Mouse (Mus musculus): ENCODE data around the gene Bub1. TPM values are rescaled to one million over a fixed set of nuclear protein-coding genes. Genes with fewer than 3 reads are reported as not detected.
A peak's percentile ranks its signal among the peaks of the same experiment; 100 is the strongest.

Gene Bub1
- polyA plus RNA-seq (2015; fragmentation: Nextera tagmentation; extraction: Ambion mirVana): 29.5 and 31.3 TPM in 2 replicates

DNA sequence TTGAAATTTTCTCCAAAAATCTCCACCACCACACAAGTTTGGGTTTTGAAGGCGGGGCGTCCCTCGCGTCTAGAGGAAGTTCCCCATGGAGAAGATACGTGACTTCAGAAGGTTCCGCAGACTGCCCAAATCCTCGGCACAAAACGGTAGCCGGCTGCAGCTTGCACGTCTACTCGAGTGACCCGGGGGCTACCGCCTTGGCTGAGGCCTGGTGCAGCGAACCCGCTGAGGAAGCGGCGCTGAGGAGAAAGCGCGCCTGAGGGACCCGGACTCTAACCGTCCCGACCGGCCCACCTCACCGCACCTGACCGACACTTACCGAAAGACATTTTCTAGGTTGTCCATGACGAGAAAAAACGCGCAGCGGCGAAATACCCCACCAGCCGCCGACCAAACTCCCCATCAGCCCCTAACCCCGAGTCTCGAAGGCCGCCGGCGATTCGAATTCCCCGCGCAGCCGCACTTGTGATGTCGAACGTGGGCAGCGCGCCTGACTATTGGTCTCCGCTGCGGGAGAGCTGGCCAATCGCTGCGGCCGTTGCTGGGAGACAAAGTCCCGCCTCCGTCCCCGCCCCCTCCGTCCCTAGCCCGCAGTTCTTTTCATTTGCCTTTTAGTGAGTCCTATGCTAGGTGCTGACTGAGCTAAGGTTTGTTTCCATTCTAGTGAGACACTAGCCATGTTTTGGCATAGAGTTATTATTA is at the start of gene Bub1:
Gene Bub1, minus strand, starts transcription at position 465 of the 702 bp plus-strand sequence.
- Histone ChIP-seq H3K27ac (replicated peaks) (peak within 1 kb of the TSS; percentile 71), H3K4me3 (replicated peaks) (peak within 1 kb of the TSS; percentile 89), H3K9me3 (replicated peaks) (no peaks in the 10 kb centered on the region), H3K36me3 (replicated peaks) (peaks cover 11% of the 10 kb centered on the region), H3K4me2 (peak within 1 kb of the TSS; percentile 74), H3K27me3 (peaks cover 21% of the 10 kb centered on the region), H3K4me1 (replicated peaks) (peaks cover 15% of the 10 kb centered on the region), H3K9ac (peak within 1 kb of the TSS; percentile 77)
- peak; percentile 97 for ATAC-seq (ENCODE audit: insufficient read depth)
- WGBS (ENCODE audit: insufficient replicate concordance): under 1% methylated on average over 56 of the region's 56 CpGs

DNA sequence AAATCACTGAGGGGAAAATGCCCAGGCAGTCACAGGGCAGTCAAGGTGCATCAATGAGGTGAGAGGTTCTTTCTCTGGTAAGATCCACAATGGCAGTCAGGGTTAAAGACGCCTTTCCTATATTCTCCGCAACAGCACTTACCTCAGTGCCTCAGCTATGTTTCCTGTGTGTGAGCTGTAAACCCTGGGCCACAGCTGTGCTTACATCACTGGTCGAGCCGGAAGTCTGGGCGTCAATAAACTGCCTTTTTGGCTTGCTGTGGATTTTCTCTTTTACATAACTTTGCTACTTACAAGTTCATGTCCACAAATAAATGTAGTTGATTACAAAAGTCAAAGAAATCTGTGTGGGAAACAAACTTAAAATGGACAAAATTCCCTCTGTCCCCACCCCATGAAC is 49.4 kb upstream of the Bub1 start:
- 41% methylated on average over 5 of the region's 5 CpGs for WGBS (ENCODE audit: insufficient replicate concordance)
- Histone ChIP-seq H3K27me3 (0 out of 2 replicates have a peak, but pooled peaks cover under 1% of the 10 kb centered on the region), H3K9ac (no peak overlapping the region), H3K4me2 (no peak overlapping the region), H3K27ac (replicated peaks) (no peak overlapping the region), H3K9me3 (replicated peaks) (no peaks in the 10 kb centered on the region), H3K4me3 (replicated peaks) (no peak overlapping the region), H3K4me1 (replicated peaks) (no peaks in the 10 kb centered on the region), H3K36me3 (replicated peaks) (no peaks in the 10 kb centered on the region)
- ATAC-seq (ENCODE audit: insufficient read depth): no peak

DNA sequence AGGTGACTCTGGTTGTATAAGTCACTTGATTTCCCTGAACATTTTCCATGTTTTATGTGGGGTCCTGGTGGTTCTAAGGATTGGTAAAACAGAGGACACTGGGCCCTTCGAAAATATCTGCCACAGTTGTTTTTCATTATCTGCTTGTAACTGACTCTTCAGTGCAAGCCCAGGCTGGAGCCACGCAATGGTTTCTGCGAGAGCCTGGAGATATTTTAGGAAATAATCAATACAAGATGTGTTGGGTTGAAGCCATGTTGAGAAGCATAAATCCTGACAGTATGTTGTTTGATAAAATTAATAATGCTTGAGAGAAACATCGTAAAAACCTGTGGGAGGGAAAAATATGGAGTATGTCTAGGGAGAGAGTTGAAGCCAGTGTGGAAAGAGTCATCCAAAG is 32.7 kb upstream of the Bub1 start:
- no peaks in the 10 kb centered on the region for H3K36me3 ChIP-seq (replicated peaks)
- no peaks in the 10 kb centered on the region for H3K27me3 ChIP-seq
- no peaks in the 10 kb centered on the region for H3K4me1 ChIP-seq (replicated peaks)
- ATAC-seq (ENCODE audit: insufficient read depth): no peak
- no peak overlapping the region for H3K4me2 ChIP-seq
- H3K4me3 ChIP-seq (replicated peaks): no peak overlapping the region
- 57% methylated on average over 4 of the region's 4 CpGs for whole genome bisulfite sequencing (ENCODE audit: insufficient replicate concordance)
- no peak overlapping the region for H3K9ac ChIP-seq
- no peaks in the 10 kb centered on the region for H3K9me3 ChIP-seq (replicated peaks)
- H3K27ac ChIP-seq (replicated peaks): no peak overlapping the region

DNA sequence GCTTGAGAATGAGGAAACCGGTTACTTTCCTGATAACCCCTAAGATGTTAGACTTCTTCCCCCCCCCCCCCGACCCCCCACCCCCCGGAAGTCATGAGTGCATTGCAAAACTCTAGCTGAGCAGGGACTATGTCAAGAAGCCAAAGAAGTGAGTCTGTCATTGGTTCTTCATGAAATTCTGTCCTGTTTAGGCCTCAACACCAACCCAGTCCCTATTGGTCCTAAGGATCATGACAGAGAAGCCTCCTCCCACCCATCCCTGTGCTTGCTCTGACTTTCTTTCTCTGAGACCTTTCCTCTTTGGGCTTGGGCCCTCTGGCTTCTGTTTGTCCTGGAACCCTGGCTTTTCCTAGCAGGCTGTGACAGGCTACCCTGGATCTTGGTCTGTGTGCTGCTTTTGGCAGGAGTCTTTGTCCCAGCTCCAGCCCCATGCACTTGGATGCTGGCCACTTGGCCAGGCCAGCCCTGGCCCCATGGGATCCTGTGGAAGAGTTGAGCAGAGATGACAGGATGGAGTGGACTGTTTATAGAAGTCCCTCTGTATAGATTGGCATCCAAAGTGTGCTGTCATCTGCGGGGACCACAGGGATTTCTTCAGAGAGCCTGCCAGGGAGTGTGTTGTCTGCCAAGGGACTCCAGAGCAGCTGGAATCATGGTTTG is 22.8 kb upstream of the Bub1 start:
- Histone ChIP-seq H3K36me3 (replicated peaks) (no peaks in the 10 kb centered on the region), H3K4me2 (no peak overlapping the region), H3K27me3 (no peaks in the 10 kb centered on the region; the same call in 1 of the 2 replicates), H3K9ac (no peak overlapping the region), H3K27ac (replicated peaks) (no peak overlapping the region), H3K4me3 (replicated peaks) (no peak overlapping the region), H3K9me3 (replicated peaks) (no peaks in the 10 kb centered on the region), H3K4me1 (replicated peaks) (no peaks in the 10 kb centered on the region)
- no peak for ATAC-seq (ENCODE audit: insufficient read depth)
- WGBS (ENCODE audit: insufficient replicate concordance): 35% methylated on average over 3 of the region's 4 CpGs

DNA sequence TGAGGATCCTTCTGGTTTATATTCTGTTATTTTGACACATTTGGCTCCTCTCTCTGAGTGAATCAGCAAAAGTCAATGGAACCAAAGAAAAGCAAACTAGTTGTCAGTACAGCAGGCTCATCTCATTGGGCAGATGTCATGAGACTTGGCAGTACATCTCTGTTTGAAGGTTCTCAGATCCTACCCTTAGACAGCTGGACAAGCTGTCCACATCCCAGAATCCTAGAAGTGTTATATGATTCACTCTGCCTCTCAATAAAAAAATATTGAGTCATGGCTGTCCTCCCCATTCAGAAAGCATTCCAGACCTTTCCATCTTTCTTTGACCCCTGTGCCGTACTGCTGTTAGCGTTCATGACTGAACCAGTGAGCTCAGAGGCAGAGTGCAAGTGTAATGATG is 18.7 kb upstream of the Bub1 start:
- Histone ChIP-seq H3K4me1 (replicated peaks) (no peaks in the 10 kb centered on the region), H3K4me3 (replicated peaks) (no peak overlapping the region), H3K9ac (no peak overlapping the region), H3K27ac (replicated peaks) (no peak overlapping the region), H3K4me2 (no peak overlapping the region), H3K27me3 (no peaks in the 10 kb centered on the region; the same call in 1 of the 2 replicates), H3K9me3 (replicated peaks) (no peaks in the 10 kb centered on the region), H3K36me3 (replicated peaks) (no peaks in the 10 kb centered on the region)
- 70% methylated on average over 2 of the region's 2 CpGs for WGBS (ENCODE audit: insufficient replicate concordance)
- no peak for ATAC-seq (ENCODE audit: insufficient read depth)

DNA sequence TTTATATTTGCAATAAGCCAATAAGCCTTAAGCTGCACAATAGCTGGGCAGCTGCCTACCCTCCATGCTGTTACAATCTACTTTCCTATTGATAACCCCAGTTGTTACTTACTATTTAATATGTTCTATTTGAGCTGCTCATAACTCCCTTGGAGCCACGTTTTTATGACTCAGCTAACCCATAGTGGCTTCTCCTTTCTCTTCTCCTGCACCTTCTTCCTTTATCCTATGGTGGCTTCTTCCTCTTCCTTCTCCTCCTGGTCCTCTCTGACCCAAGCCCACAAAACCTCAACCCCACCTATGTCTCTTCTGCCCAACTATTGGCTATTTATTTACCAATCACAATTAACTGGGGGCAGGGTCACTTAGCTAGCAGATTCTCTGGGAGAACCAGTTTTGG is 14.9 kb upstream of the Bub1 start:
- Histone ChIP-seq H3K4me1 (replicated peaks) (no peaks in the 10 kb centered on the region), H3K27ac (replicated peaks) (no peak overlapping the region), H3K36me3 (replicated peaks) (no peaks in the 10 kb centered on the region), H3K9ac (no peak overlapping the region), H3K4me2 (no peak overlapping the region), H3K27me3 (peaks cover 9% of the 10 kb centered on the region), H3K9me3 (replicated peaks) (no peaks in the 10 kb centered on the region), H3K4me3 (replicated peaks) (no peak overlapping the region)
- no peak for ATAC-seq (ENCODE audit: insufficient read depth)
- WGBS (ENCODE audit: insufficient replicate concordance): 2% methylated on average over 1 of the region's 1 CpGs

DNA sequence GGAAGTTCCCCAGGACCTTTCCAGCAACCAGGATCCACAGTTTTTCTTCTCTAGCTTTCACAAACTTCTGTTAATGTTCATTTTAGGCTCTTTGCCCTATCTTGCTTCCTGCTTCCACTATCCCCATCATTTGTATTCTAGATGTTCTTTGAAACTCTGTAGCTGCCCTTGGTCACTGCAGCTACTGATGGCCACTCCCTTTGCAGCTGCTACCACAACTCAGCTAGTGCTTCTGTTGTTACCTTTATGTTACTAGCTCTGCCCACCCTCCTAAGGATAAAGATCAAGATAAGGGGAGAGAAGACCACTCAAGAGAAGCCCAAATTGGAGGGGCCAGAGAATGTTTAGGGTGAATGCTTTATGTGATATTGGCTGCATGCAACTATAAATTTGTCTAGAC is 14.3 kb upstream of the Bub1 start:
- Histone ChIP-seq H3K27me3 (peaks cover 15% of the 10 kb centered on the region), H3K4me2 (no peak overlapping the region), H3K4me1 (replicated peaks) (no peaks in the 10 kb centered on the region), H3K9me3 (replicated peaks) (no peaks in the 10 kb centered on the region), H3K9ac (no peak overlapping the region), H3K36me3 (replicated peaks) (no peaks in the 10 kb centered on the region), H3K4me3 (replicated peaks) (no peak overlapping the region), H3K27ac (replicated peaks) (no peak overlapping the region)
- no peak for ATAC-seq (ENCODE audit: insufficient read depth)

DNA sequence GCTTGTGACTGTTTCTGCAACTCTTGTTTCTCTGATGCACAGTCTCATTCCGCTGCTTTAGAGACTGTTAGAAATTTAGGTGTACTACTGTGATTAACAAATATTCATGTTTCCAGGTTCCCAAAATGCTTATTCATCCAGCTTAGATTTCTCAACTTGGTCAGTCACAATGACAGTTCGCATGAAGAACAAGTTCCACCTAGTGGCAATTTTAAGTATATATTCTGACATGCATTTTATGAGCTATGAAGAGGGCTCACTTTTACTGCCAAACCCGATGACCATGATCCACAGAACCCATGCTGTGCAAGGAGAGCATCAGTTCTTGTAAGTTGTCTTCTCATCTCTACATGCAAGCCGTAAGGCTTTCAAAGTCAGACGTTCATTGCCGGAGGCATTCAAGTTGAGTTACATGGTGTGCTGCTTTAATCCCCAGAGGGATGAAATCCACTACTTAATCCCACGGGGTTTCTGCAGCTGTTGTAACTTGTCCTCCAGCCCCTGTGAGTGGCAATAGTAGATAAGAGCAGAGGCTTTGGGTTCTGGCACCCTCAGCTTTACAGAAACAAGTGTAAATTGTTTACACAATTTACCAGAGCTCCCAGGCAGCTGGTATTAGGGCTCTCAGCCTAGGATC is 13.8 kb upstream of the Bub1 start:
- WGBS (ENCODE audit: insufficient replicate concordance): 23% methylated on average over 7 of the region's 7 CpGs
- H3K9me3 ChIP-seq (replicated peaks): no peaks in the 10 kb centered on the region
- no peak overlapping the region for H3K4me2 ChIP-seq
- no peaks in the 10 kb centered on the region for H3K4me1 ChIP-seq (replicated peaks)
- no peaks in the 10 kb centered on the region for H3K36me3 ChIP-seq (replicated peaks)
- no peak overlapping the region for H3K9ac ChIP-seq
- no peak for ATAC-seq (ENCODE audit: insufficient read depth)
- no peak overlapping the region for H3K4me3 ChIP-seq (replicated peaks)
- peaks cover 20% of the 10 kb centered on the region for H3K27me3 ChIP-seq
- no peak overlapping the region for H3K27ac ChIP-seq (replicated peaks)

DNA sequence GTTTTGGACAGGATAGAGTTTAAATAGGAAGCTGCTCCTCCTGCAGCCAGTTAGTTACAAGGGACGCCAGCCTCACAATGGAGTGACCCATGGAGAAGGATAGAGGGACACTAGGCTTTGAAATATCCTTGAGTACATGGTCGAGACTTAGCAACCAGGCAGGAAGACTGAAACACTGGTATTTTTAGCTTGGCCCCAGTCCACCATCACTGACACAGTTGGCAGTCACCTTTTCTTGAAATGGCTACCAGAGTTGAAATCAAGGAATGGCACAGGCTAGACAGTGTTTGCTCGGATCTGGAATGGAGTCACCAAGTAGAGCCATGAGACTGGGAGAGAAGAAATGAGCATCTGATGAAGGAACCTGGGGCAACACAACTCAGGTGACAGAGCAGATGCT is 10.8 kb upstream of the Bub1 start:
- 40% methylated on average over 3 of the region's 3 CpGs for WGBS (ENCODE audit: insufficient replicate concordance)
- Histone ChIP-seq H3K4me1 (replicated peaks) (no peaks in the 10 kb centered on the region), H3K4me2 (no peak overlapping the region), H3K27me3 (peaks cover 49% of the 10 kb centered on the region), H3K4me3 (replicated peaks) (no peak overlapping the region), H3K27ac (replicated peaks) (no peak overlapping the region), H3K36me3 (replicated peaks) (no peaks in the 10 kb centered on the region), H3K9ac (no peak overlapping the region), H3K9me3 (replicated peaks) (no peaks in the 10 kb centered on the region)
- ATAC-seq (ENCODE audit: insufficient read depth): no peak

DNA sequence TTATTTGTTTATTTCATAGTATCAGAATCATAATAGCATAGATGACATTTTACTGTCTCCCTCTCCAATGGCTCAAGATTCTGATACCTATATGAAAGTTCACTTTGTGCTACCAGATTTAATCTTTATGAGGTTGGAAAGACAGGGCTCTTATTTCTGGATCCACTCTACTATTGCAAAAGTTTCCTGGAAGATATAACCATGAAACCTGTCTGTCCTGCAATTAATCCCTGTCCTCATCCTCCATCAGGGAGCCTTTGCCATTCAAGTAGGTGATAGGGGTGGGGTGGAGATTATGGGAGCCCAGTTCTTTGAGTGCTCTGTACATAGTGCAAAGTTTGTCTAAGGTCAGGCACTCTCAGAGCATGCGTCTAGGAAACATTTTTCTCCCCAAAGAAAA is 9.7 kb upstream of the Bub1 start:
- 49% methylated on average over 1 of the region's 1 CpGs for WGBS (ENCODE audit: insufficient replicate concordance)

DNA sequence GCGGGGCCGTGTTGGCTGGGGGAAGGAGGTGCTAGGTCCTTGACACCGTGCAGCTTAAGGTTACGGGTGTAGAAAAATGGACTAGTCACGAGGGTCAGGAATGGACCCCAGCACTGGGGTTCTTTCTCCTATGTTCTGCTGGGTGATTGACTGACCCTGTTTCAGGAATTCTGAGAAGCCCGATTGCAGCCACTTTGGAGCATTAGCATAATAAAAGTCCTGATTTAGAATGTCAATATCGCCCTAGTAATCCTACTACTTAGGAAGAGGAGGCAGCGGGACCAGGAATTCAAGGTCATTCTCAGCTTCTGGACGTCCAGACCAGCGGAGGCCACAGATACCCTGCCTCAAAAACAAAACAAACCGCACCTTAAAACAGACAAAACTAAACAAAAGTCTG is 7.8 kb upstream of the Bub1 start:
- ATAC-seq (ENCODE audit: insufficient read depth): no peak
- Histone ChIP-seq H3K4me2 (no peak overlapping the region), H3K27ac (replicated peaks) (no peak overlapping the region), H3K9ac (no peak overlapping the region), H3K4me3 (replicated peaks) (no peak overlapping the region), H3K4me1 (replicated peaks) (no peaks in the 10 kb centered on the region), H3K27me3 (peaks cover 74% of the 10 kb centered on the region), H3K36me3 (replicated peaks) (no peaks in the 10 kb centered on the region), H3K9me3 (replicated peaks) (no peaks in the 10 kb centered on the region)
- 20% methylated on average over 11 of the region's 11 CpGs for WGBS (ENCODE audit: insufficient replicate concordance)

More for the DNA sequence above, 9.7 kb upstream of the Bub1 start:
- ATAC-seq (ENCODE audit: insufficient read depth): no peak
- Histone ChIP-seq H3K4me3 (replicated peaks) (no peak overlapping the region), H3K9ac (no peak overlapping the region), H3K4me2 (no peak overlapping the region), H3K27ac (replicated peaks) (no peak overlapping the region), H3K36me3 (replicated peaks) (no peaks in the 10 kb centered on the region), H3K9me3 (replicated peaks) (no peaks in the 10 kb centered on the region), H3K27me3 (peaks cover 56% of the 10 kb centered on the region), H3K4me1 (replicated peaks) (no peaks in the 10 kb centered on the region)
